Mouse (Mus musculus): ENCODE measurements at regions not wholly inside any gene's neighbourhood (a gene's known extent, or its start where the extent isn't known, plus 50 kb on each side); places are given as distances from the start of the nearest gene placed in this dataset.

DNA sequence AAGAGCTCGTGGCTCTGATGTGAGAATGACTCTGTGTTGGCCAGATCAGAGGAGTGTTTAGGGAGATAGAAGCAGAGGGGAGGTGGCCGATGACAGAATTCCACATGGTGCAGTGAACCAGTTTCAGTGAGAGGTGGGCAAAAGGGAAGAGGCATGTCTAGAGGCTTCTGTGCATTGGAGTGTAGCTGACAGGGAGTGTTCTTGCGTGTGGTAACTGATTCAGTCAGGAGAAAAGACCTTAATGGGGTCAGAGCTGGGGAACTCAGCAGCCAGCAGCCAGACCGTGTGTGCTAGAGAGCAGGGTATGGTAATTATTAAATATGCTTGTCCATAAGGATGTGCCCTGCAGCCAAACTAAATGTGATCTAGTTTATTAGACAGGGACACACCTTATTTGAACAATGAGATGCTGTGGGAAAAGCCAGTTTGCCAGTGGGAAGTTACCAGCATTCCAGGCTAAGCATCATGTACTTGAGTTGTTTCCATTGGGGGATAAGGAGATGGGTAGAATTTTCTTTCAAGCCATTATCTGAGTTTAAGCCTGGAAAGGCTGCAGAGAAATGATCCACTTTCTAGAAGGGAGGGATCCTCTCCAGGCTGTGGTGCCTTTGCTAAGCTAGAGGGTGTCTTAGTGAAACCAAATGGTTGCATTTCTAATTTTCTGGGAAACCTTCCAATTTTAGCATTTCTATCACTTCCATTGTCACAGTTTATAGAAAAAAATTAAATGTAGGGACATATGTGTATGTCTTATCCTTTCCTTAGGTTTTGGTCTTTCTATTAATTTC lies 129.5 kb downstream of the Rsl24d1 start:
- TF ChIP-seq CTCF (IDR thresholded peaks at IDR 0.05; ENCODE audit: borderline replicate concordance, insufficient read depth, low read depth, low read length) (no peak), POLR2A (IDR thresholded peaks at IDR 0.05; ENCODE audit: borderline replicate concordance, insufficient read depth, low read length) (no peak)
